Mouse (Mus musculus) testis, adult 2 months (tissue): Measurements from ENCODE around the gene Prkar1a. TPM values are rescaled to one million over a fixed set of nuclear protein-coding genes. Genes with fewer than 3 reads are reported as not detected.

ENCODE experiments used
- H3K27ac ChIP-seq: fragments of 200-500 bp; 2 replicates; pipeline ENCODE4 v1.5.1; 2012; ENCODE audit warnings: low read depth, low read length; ENCODE audit not compliant: control insufficient read depth, insufficient read depth
- H3K27me3 ChIP-seq: fragments of 200-500 bp; 2 replicates; pipeline ENCODE4 v1.6.1; 2012; ENCODE audit warnings: mild to moderate bottlenecking, low read length, moderate library complexity; ENCODE audit not compliant: control insufficient read depth, insufficient read depth
- H3K36me3 ChIP-seq: fragments of 200-500 bp; 2 replicates; pipeline ENCODE4 v1.6.1; 2012; ENCODE audit warnings: mild to moderate bottlenecking, low read length; ENCODE audit not compliant: control insufficient read depth, insufficient read depth
- H3K4me1 ChIP-seq: fragments of 200-500 bp; 2 replicates; pipeline ENCODE4 v1.6.1; 2012; ENCODE audit warnings: low read length; ENCODE audit not compliant: control insufficient read depth, insufficient read depth
- H3K4me3 ChIP-seq: fragments of 200-500 bp; 2 replicates; pipeline ENCODE4 v1.5.1; 2012; ENCODE audit warnings: low read depth, mild to moderate bottlenecking, low read length, moderate library complexity, mixed read lengths; ENCODE audit not compliant: control insufficient read depth
- CTCF ChIP-seq: fragments of 200-500 bp; IDR thresholded peaks from 2 replicates; pipeline ENCODE4 v1.5.1; 2012; ENCODE audit warnings: low read depth, mild to moderate bottlenecking, inconsistent platforms, low read length, moderate library complexity; ENCODE audit not compliant: control insufficient read depth, insufficient read depth, insufficient replicate concordance
- POLR2A ChIP-seq: fragments of 200-500 bp; IDR thresholded peaks from 2 replicates; pipeline ENCODE4 v1.6.1; 2012; ENCODE audit warnings: low read depth, mild to moderate bottlenecking, inconsistent platforms, low read length, moderate library complexity; ENCODE audit not compliant: control insufficient read depth
- polyA plus RNA-seq: library from polyadenylated mRNA; depleted of rRNA; stranded (reverse); fragments of >200 nt; gene quantifications from 2 replicates; pipeline ENCODE4 v1.2.3, GENCODE M21; 2012; rRNA removed

Prkar1a gene
- 68.7 and 74.1 TPM in 2 replicates for polyA plus RNA-seq

- TF ChIP-seq CTCF (no peak), POLR2A (no peak)
- Histone ChIP-seq H3K27me3 (no peaks in the 10 kb centered on the region), H3K27ac (peak within 1 kb of the TSS; percentile 81), H3K4me1 (peaks cover 13% of the 10 kb centered on the region), H3K36me3 (no peaks in the 10 kb centered on the region; the same call in 1 of the 2 replicates), H3K4me3 (peak within 1 kb of the TSS; percentile 86)
Observed at GRCm38 (mm10) chr11:109649206-109649605, at the start of gene Prkar1a. Gene Prkar1a (plus strand): TSS chr11:109649405.

- no peaks in the 10 kb centered on the region for H3K36me3 ChIP-seq
- H3K27me3 ChIP-seq = no peaks in the 10 kb centered on the region
- H3K27ac ChIP-seq = no peak overlapping the region
- TF ChIP-seq POLR2A = no peak
- no peak for TF ChIP-seq CTCF
- H3K4me3 ChIP-seq = no peak overlapping the region
- peaks cover 17% of the 10 kb centered on the region for H3K4me1 ChIP-seq
Observed at GRCm38 (mm10) chr11:109607600-109607999, 41.6 kb upstream of the Prkar1a start.

GRCm38 (mm10) chr11:109608976-109609625 is 40.1 kb upstream of the Prkar1a start:
- TF ChIP-seq CTCF = no peak
- TF ChIP-seq POLR2A = no peak
- Histone ChIP-seq H3K4me1 (peaks cover 17% of the 10 kb centered on the region), H3K36me3 (no peaks in the 10 kb centered on the region), H3K27ac (no peak overlapping the region), H3K4me3 (no peak overlapping the region), H3K27me3 (no peaks in the 10 kb centered on the region)

GRCm38 (mm10) chr11:109610046-109610794 is 39.0 kb upstream of the Prkar1a start:
- Histone ChIP-seq H3K27me3 (no peaks in the 10 kb centered on the region), H3K36me3 (no peaks in the 10 kb centered on the region), H3K27ac (no peak overlapping the region), H3K4me1 (peaks cover 17% of the 10 kb centered on the region), H3K4me3 (peak overlapping the region; percentile 92)
- TF ChIP-seq CTCF = no peak
- TF ChIP-seq POLR2A = no peak

- Histone ChIP-seq H3K4me3 (peak overlapping the region; percentile 92), H3K4me1 (peaks cover 17% of the 10 kb centered on the region), H3K36me3 (no peaks in the 10 kb centered on the region), H3K27me3 (no peaks in the 10 kb centered on the region), H3K27ac (peak overlapping the region; percentile 80)
- TF ChIP-seq CTCF (no peak), POLR2A (no peak)
Observed at GRCm38 (mm10) chr11:109610795-109611302, 38.4 kb upstream of the Prkar1a start.

GRCm38 (mm10) chr11:109611303-109612149 is 37.7 kb upstream of the Prkar1a start, which contains the start of gene Wipi1:
Gene Wipi1 (minus strand): TSS chr11:109611967.
- no peaks in the 10 kb centered on the region for H3K36me3 ChIP-seq
- TF ChIP-seq CTCF (peak; percentile 21; the same call in 1 of the 2 replicates), POLR2A (peak; percentile 89)
- H3K27ac ChIP-seq = peak within 1 kb of the TSS; percentile 80
- peaks cover 17% of the 10 kb centered on the region for H3K4me1 ChIP-seq
- peak within 1 kb of the TSS; percentile 92 for H3K4me3 ChIP-seq
- no peaks in the 10 kb centered on the region for H3K27me3 ChIP-seq
